Mouse (Mus musculus) thymus, adult 2 months (tissue): ENCODE measurements around the gene Tmem161a.

Experiments
- CTCF ChIP-seq: fragments of 200-500 bp; IDR thresholded peaks from 2 replicates; pipeline ENCODE4 v1.5.1; 2012; ENCODE audit warnings: mild to moderate bottlenecking, control low read depth, low read length, moderate library complexity, borderline replicate concordance; ENCODE audit not compliant: control insufficient read depth, poor library complexity, insufficient read depth; ENCODE audit errors: extremely low read depth
- POLR2A ChIP-seq: fragments of 200-500 bp; IDR thresholded peaks from 2 replicates; pipeline ENCODE4 v1.6.1; 2012; ENCODE audit warnings: mild to moderate bottlenecking, low read length, control low read depth, moderate library complexity; ENCODE audit not compliant: control insufficient read depth, poor library complexity, insufficient read depth; ENCODE audit errors: extremely low read depth

- TF ChIP-seq CTCF (no peak), POLR2A (no peak)
Measured at GRCm38 (mm10) chr8:70201417-70201816, 29.3 kb downstream of the Tmem161a start.
